Mouse (Mus musculus) 416B (cell line): ENCODE measurements around the gene Adgrg1.
"Not testable (repeated sequence)": the region's sequence is repeated elsewhere in the genome, so short reads cannot be mapped to it uniquely, and the experiment has no call there.

Experiments used
- DNase-seq: peaks from one replicate; pipeline ENCODE4 v3.0.0; 2011; ENCODE audit warnings: low read depth

Adgrg1 gene

GRCm38 (mm10) chr8:94996037-94996436 lies 21.5 kb downstream of the Adgrg1 start:
- no peak for DNase-seq

GRCm38 (mm10) chr8:94996899-94997856 lies 22.6 kb downstream of the Adgrg1 start:
- peak; percentile 67 for DNase-seq

GRCm38 (mm10) chr8:94997857-94998243 lies 23.3 kb downstream of the Adgrg1 start:
- DNase-seq, result no peak

GRCm38 (mm10) chr8:94998431-94998830 lies 23.9 kb downstream of the Adgrg1 start:
- DNase-seq, result no peak

- no peak for DNase-seq
Measured at GRCm38 (mm10) chr8:94999004-94999403, 24.5 kb downstream of the Adgrg1 start.

GRCm38 (mm10) chr8:94999956-95000355 lies 25.4 kb downstream of the Adgrg1 start:
- DNase-seq, result no peak

GRCm38 (mm10) chr8:95000684-95001083 lies 26.1 kb downstream of the Adgrg1 start:
- DNase-seq, result peak; percentile 88

- DNase-seq, result no peak
Measured at GRCm38 (mm10) chr8:95001165-95001564, 26.6 kb downstream of the Adgrg1 start.

- DNase-seq, result peak; percentile 97
Measured at GRCm38 (mm10) chr8:95001655-95002054, 27.1 kb downstream of the Adgrg1 start.

GRCm38 (mm10) chr8:95002089-95002655 lies 27.6 kb downstream of the Adgrg1 start:
- no peak for DNase-seq

GRCm38 (mm10) chr8:95012442-95012919 lies 37.9 kb downstream of the Adgrg1 start:
- peak; percentile 99 for DNase-seq

- peak; percentile 59 for DNase-seq
Measured at GRCm38 (mm10) chr8:95015866-95016265, 41.3 kb downstream of the Adgrg1 start.

- no peak for DNase-seq
Measured at GRCm38 (mm10) chr8:95016684-95017083, 42.1 kb downstream of the Adgrg1 start.

GRCm38 (mm10) chr8:95017451-95017850 lies 42.9 kb downstream of the Adgrg1 start, which contains the start of gene Adgrg3:
TSS of gene Adgrg3 (plus strand) at chr8:95017692.
- peak; percentile 95 for DNase-seq

GRCm38 (mm10) chr8:95017969-95018635 lies 43.6 kb downstream of the Adgrg1 start:
- peak; percentile 75 for DNase-seq

- peak; percentile 97 for DNase-seq
Measured at GRCm38 (mm10) chr8:95020293-95020777, 45.8 kb downstream of the Adgrg1 start.

- no peak for DNase-seq
Measured at GRCm38 (mm10) chr8:95020821-95021220, 46.3 kb downstream of the Adgrg1 start.

GRCm38 (mm10) chr8:95023201-95023600 lies 48.6 kb downstream of the Adgrg1 start:
- no peak for DNase-seq

GRCm38 (mm10) chr8:95024387-95024786 lies 49.8 kb downstream of the Adgrg1 start:
- DNase-seq, result peak; percentile 68

- DNase-seq, result peak; percentile 71
Measured at GRCm38 (mm10) chr8:95025421-95025820, 50.9 kb downstream of the Adgrg1 start.

GRCm38 (mm10) chr8:95028391-95028790 lies 53.8 kb downstream of the Adgrg1 start:
- DNase-seq, result not testable (repeated sequence)
